Mouse (Mus musculus) CH12.LX (cell line): Measurements from ENCODE around the gene Tanc2. TPM values are rescaled to one million over a fixed set of nuclear protein-coding genes. Genes with fewer than 3 reads are reported as not detected.

Source experiments
- DNase-seq: peaks from one replicate; pipeline ENCODE4 v3.0.0-alpha.2; 2013; ENCODE audit errors: extremely low read depth
- H3K27ac ChIP-seq: 2 replicates; pipeline ENCODE4 v1.5.1; 2012; ENCODE audit warnings: low read depth, mild to moderate bottlenecking, control low read depth, moderate library complexity; ENCODE audit not compliant: insufficient read depth
- H3K27me3 ChIP-seq: replicated peaks from 2 replicates; pipeline ENCODE3; 2012; ENCODE audit warnings: inconsistent platforms
- H3K36me3 ChIP-seq, 2 experiments: replicated peaks in 1 of 2; 2 replicates each; pipeline versions ENCODE3 to v1.6.1; 2012; ENCODE audit warnings: inconsistent platforms in 1 of 2, low read length in 1 of 2, mild to moderate bottlenecking in 1 of 2, mixed read lengths in 1 of 2, moderate library complexity in 1 of 2; ENCODE audit not compliant: control insufficient read depth in 1 of 2, insufficient read depth in 1 of 2
- H3K4me1 ChIP-seq, 2 experiments: 2 replicates each; pipeline ENCODE4 v1.6.1; 2012; ENCODE audit warnings: inconsistent platforms in 1 of 2, moderate library complexity in 1 of 2; ENCODE audit not compliant: insufficient read depth in 2 of 2, control insufficient read depth in 1 of 2
- H3K4me2 ChIP-seq: 2 replicates; pipeline ENCODE4 v1.6.1; 2012; ENCODE audit warnings: low read depth, mild to moderate bottlenecking, control low read depth; ENCODE audit not compliant: poor library complexity, insufficient read depth, severe bottlenecking
- H3K4me3 ChIP-seq, 3 experiments: fragments of 150-350 bp in 1 of 3; sonication (generic) in 1 of 3; replicated peaks in 1 of 3; 2 replicates each; pipeline versions ENCODE3 to v1.5.1; 2011 to 2012; ENCODE audit warnings: low read depth in 2 of 3, low read length in 2 of 3, mild to moderate bottlenecking in 2 of 3, moderate library complexity in 2 of 3, control low read depth in 1 of 3, improper control_type of control experiment in 1 of 3, inconsistent platforms in 1 of 3, mixed read lengths in 1 of 3; ENCODE audit not compliant: poor library complexity in 1 of 3
- H3K79me2 ChIP-seq: replicated peaks from 2 replicates; pipeline ENCODE4 v1.6.1; 2012; ENCODE audit warnings: mild to moderate bottlenecking, moderate library complexity; ENCODE audit not compliant: control insufficient read depth, poor library complexity, insufficient read depth, severe bottlenecking; ENCODE audit errors: extremely low read depth
- H3K9ac ChIP-seq: 2 replicates; pipeline ENCODE4 v1.6.1; 2012; ENCODE audit warnings: low read depth, mild to moderate bottlenecking, control low read depth, moderate library complexity; ENCODE audit not compliant: insufficient read depth
- H3K9me3 ChIP-seq: replicated peaks from 2 replicates; pipeline ENCODE3; 2012; ENCODE audit warnings: low read length, inconsistent platforms, mixed read lengths
- BHLHE40 ChIP-seq: IDR thresholded peaks from 2 replicates; pipeline ENCODE4 v1.6.1; 2011; ENCODE audit warnings: mild to moderate bottlenecking, low read depth, low read length, improper control_type of control experiment
- CHD1 ChIP-seq: IDR thresholded peaks from 2 replicates; pipeline ENCODE4 v1.6.1; 2012; ENCODE audit warnings: low read depth, low read length, improper control_type of control experiment, inconsistent platforms
- ETS1 ChIP-seq: conservative IDR thresholded peaks from 2 replicates; pipeline ENCODE4 v1.6.1; 2012; ENCODE audit warnings: low read depth, mild to moderate bottlenecking, inconsistent platforms, low read length, improper control_type of control experiment, moderate library complexity
- HCFC1 ChIP-seq: IDR thresholded peaks from 2 replicates; pipeline ENCODE4 v1.6.1; 2012; ENCODE audit warnings: low read depth, mild to moderate bottlenecking, inconsistent platforms, low read length, improper control_type of control experiment
- KAT2A ChIP-seq: IDR thresholded peaks from 2 replicates; pipeline ENCODE4 v1.6.1; 2012; ENCODE audit warnings: low read length, improper control_type of control experiment, inconsistent platforms; ENCODE audit not compliant: insufficient replicate concordance
- MXI1 ChIP-seq: IDR thresholded peaks from 2 replicates; pipeline ENCODE4 v1.6.1; 2011; ENCODE audit warnings: mild to moderate bottlenecking, low read depth, low read length, improper control_type of control experiment
- MYC ChIP-seq: IDR thresholded peaks from 2 replicates; pipeline ENCODE4 v1.6.1; 2011; ENCODE audit warnings: low read depth, mild to moderate bottlenecking, improper control_type of control experiment, low read length
- NELFE ChIP-seq: IDR thresholded peaks from 2 replicates; pipeline ENCODE4 v1.6.1; 2011; ENCODE audit warnings: low read depth, low read length, improper control_type of control experiment
- NRF1 ChIP-seq: IDR thresholded peaks from 2 replicates; pipeline ENCODE4 v1.6.1; 2014; ENCODE audit warnings: low read depth, mild to moderate bottlenecking, inconsistent platforms, low read length, improper control_type of control experiment, moderate library complexity
- RCOR1 ChIP-seq: conservative IDR thresholded peaks from 2 replicates; pipeline ENCODE4 v1.6.1; 2012; ENCODE audit warnings: low read depth, mild to moderate bottlenecking, inconsistent platforms, low read length, improper control_type of control experiment
- TBP ChIP-seq: conservative IDR thresholded peaks from 2 replicates; pipeline ENCODE4 v1.6.1; 2011; ENCODE audit warnings: low read depth, low read length, improper control_type of control experiment
- UBTF ChIP-seq: IDR thresholded peaks from 2 replicates; pipeline ENCODE4 v1.6.1; 2012; ENCODE audit warnings: low read depth, mild to moderate bottlenecking, inconsistent platforms, low read length, improper control_type of control experiment, moderate library complexity
- ZKSCAN1 ChIP-seq: IDR thresholded peaks from 2 replicates; pipeline ENCODE4 v1.6.1; 2012; ENCODE audit warnings: low read depth, inconsistent platforms, low read length, improper control_type of control experiment, borderline replicate concordance
- ZMIZ1 ChIP-seq: IDR thresholded peaks from 2 replicates; pipeline ENCODE4 v1.6.1; 2012; ENCODE audit warnings: low read depth, mild to moderate bottlenecking, inconsistent platforms, low read length, improper control_type of control experiment
- dilution Hi-C: fragments of 300-500 bp; cut with MboI; formaldehyde crosslinking; loops from 2 replicates; pipeline ENCODE4 v1.14.3; 2020; ENCODE audit warnings: low sequenced_read_pairs; ENCODE audit not compliant: extremely low pct_unique_long_range_greater_than_20kb, extremely low pct_ligation_motif_present
- in situ Hi-C: fragments of 300-500 bp; cut with MboI; formaldehyde crosslinking; loops from 3 replicates; pipeline ENCODE4 v1.14.3; 2019; ENCODE audit warnings: low sequenced_read_pairs, low pct_ligation_motif_present, low pct_unique_long_range_greater_than_20kb, mixed read lengths
- polyA plus RNA-seq: library from polyadenylated mRNA; unstranded; fragments of >175 nt; gene quantifications from 2 replicates; pipeline ENCODE4 v1.2.1, GENCODE M21; 2012; ENCODE audit warnings: low read depth; ENCODE audit not compliant: insufficient read length
- total RNA-seq, 2 experiments: library from RNA; depleted of rRNA; stranded (reverse); fragments of 300-350 nt in 1 of 2; fragments of >200 nt in 1 of 2; gene quantifications; 2 replicates each; pipeline ENCODE4 v1.2.3; 2012 to 2014

The Tanc2 gene
- total RNA-seq (2012; rRNA removed) (2.6 and 2.7 TPM in 2 replicates), total RNA-seq (2014; rRNA removed) (2.6 and 3.2 TPM in 2 replicates), polyA plus RNA-seq (7.9 and 10.4 TPM in 2 replicates)

DNA sequence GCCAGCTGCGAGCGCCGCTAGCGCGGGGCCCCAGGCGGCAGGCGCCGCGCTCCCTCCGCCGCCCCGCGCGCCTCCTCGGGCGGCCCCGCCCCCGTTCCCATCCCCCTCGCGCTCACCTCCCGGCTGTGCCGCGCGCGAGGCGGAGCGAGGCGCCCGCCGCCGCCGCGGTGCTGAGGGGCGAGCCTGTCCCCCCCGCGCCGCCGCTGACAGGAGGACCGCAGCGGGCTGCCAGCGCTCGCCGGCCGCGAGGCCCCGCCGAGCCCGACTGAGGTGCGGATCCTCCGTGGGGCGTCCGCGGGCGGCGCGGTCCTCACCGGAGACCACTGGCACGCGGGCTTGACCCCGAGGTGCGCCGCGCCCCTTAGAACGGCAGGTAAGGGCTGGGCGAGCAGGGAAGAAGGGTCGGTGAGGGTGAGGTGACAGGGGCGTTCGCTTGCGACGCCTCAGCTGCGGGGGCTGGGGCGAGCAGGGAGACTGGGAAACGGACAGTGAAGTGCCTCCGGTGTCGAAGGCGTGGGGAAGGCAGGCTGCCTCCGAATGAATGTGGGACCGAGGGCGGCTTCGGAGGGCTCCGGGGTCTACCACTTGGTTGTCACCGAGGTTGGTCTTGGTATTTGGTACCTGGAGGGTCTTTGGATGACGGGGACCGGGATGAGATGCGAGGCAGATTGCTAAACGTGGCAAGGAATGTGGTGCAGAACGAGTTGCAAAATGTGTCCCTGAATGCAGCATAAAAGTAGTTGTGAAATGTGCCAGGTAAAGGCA lies at the start of gene Tanc2:
TSS of gene Tanc2 (plus strand) at position 110 of the 765 bp plus-strand sequence.
- H3K27ac ChIP-seq: no peak within 1 kb of the TSS
- peak; percentile 25 for DNase-seq

GRCm38 (mm10) chr11:105540781-105541180 lies 49.0 kb upstream of the Tanc2 start:
- TF ChIP-seq ZMIZ1: no peak
- TF ChIP-seq KAT2A: no peak
- no peak for TF ChIP-seq ETS1
- no peak for TF ChIP-seq NELFE
- no peak for TF ChIP-seq RCOR1
- TF ChIP-seq MXI1: no peak
- H3K4me2 ChIP-seq: no peak overlapping the region
- H3K27ac ChIP-seq: no peak overlapping the region
- H3K4me1 ChIP-seq: no peaks in the 10 kb centered on the region
- in situ Hi-C loops (no loop called here), dilution Hi-C loops (no loop called here)
- H3K9ac ChIP-seq: no peak overlapping the region
- no peaks in the 10 kb centered on the region for H3K79me2 ChIP-seq
- H3K4me3 ChIP-seq: no peak overlapping the region
- no peak for DNase-seq
- no peaks in the 10 kb centered on the region for H3K27me3 ChIP-seq
- H3K9me3 ChIP-seq: no peaks in the 10 kb centered on the region
- no peaks in the 10 kb centered on the region for H3K36me3 ChIP-seq

More for the DNA sequence above, at the start of gene Tanc2:
- H3K79me2 ChIP-seq: no peaks in the 10 kb centered on the region
- peak within 1 kb of the TSS; percentile 95 for H3K4me2 ChIP-seq
- H3K4me3 ChIP-seq: peak within 1 kb of the TSS; percentile 33 to 94 (median 90)
- H3K27me3 ChIP-seq: peaks cover 2% of the 10 kb centered on the region
- H3K9me3 ChIP-seq: peaks cover 6% of the 10 kb centered on the region
- in situ Hi-C loops (loop anchor here (5.0 to 10.0 kb wide), 2 partner anchors 145 to 243 kb away; no protein-coding TSS in a partner anchor), dilution Hi-C loops (no loop called here)
- no peaks in the 10 kb centered on the region for H3K36me3 ChIP-seq
- TF ChIP-seq UBTF: 0 out of 2 replicates have a peak, but pooled peaks have one; percentile 68
- TF ChIP-seq ZKSCAN1: no peak
- TF ChIP-seq BHLHE40: 0 out of 2 replicates have a peak, but pooled peaks have one; percentile 4
- H3K4me1 ChIP-seq: peaks cover 5 to 24% of the 10 kb centered on the region in 2 experiments
- H3K9ac ChIP-seq: peak within 1 kb of the TSS; percentile 53

- Histone ChIP-seq H3K9me3 (no peaks in the 10 kb centered on the region), H3K27me3 (no peaks in the 10 kb centered on the region), H3K4me1 (no peaks in the 10 kb centered on the region), H3K36me3 (no peaks in the 10 kb centered on the region), H3K27ac (no peak overlapping the region), H3K79me2 (no peaks in the 10 kb centered on the region), H3K9ac (no peak overlapping the region), H3K4me3 (no peak overlapping the region), H3K4me2 (no peak overlapping the region)
- dilution Hi-C loops: no loop called here
- in situ Hi-C loops: no loop called here
- DNase-seq: no peak
- TF ChIP-seq TBP (no peak), NELFE (no peak), MYC (no peak), NRF1 (no peak), HCFC1 (no peak), CHD1 (no peak)
These were observed 48.4 kb upstream of the Tanc2 start for GRCm38 (mm10) chr11:105541366-105541765.
